Mouse (Mus musculus) embryo, embryonic 10 days (tissue): ENCODE measurements around the gene Dppa3.
A peak's percentile ranks its signal among the peaks of the same experiment; 100 is the strongest.
"Not testable (repeated sequence)": the region's sequence is repeated elsewhere in the genome, so short reads cannot be mapped to it uniquely, and the experiment has no call there.

ENCODE experiments used
- DNase-seq: peaks from one replicate; pipeline ENCODE4 v3.0.0-alpha.2; 2015; ENCODE audit warnings: low spot score

The Dppa3 gene

DNA sequence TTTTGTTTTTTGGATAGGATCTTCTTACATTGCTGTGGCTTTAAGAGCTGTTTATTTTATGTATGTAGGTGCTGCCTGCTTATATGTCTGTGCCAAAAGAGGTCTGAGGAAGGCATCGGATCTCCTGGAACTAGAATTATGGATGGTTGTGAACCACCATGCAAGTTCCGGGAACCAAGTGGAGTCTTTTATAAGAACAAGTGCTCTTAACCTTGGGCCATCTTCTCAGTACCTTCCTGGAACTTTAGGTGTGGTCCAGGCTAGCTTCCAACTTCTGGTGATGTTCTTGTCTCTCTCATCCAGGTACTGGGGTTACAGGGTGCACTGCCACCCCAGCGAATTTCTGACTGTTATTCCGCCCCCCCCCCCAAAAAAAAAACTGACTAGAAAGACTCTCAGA lies 13.8 kb upstream of the Dppa3 start:
- DNase-seq, result no peak

DNA sequence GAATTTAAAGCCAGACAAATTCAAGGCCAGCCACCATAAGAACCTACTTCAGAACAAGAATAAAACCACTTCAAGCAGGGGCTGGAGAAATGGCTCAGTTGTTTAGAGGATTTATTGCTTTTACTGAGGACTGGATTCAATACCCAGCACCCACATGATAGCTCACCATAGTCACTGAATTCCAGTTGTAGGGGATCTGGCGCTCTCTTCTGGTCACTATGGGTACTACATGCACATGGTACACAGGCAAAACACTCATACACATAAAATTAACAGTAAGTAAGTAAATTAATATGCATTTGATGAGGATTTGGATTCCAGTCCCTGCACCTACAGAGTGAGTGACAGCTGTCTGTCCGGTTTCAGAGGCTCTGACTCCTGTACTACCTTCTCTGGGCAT lies 12.2 kb upstream of the Dppa3 start:
- no peak for DNase-seq

- no peak for DNase-seq
Measured at GRCm38 (mm10) chr6:122616022-122616421, 10.2 kb upstream of the Dppa3 start.

GRCm38 (mm10) chr6:122621066-122621465 lies 5.1 kb upstream of the Dppa3 start:
- no peak for DNase-seq

DNA sequence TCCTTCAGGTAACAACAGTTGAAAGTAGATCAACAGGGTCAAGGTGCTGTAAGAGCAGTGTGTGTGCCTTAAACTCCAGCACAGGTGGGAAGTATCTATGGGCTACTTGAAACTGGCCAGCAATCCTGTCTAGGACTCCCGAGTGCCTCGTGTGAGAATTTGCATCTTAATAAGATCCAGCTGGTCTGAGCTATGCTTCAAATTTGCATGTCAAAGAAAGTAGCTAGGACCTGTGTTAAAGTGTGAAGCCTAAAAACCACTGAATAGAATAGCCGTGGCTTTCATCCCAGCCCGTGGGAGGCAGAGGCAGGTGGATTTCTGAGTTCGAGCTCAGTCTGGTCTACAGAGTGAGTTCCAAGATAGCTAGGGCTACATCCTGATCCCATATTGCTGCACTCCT lies 1.7 kb upstream of the Dppa3 start:
- DNase-seq, result no peak

DNA sequence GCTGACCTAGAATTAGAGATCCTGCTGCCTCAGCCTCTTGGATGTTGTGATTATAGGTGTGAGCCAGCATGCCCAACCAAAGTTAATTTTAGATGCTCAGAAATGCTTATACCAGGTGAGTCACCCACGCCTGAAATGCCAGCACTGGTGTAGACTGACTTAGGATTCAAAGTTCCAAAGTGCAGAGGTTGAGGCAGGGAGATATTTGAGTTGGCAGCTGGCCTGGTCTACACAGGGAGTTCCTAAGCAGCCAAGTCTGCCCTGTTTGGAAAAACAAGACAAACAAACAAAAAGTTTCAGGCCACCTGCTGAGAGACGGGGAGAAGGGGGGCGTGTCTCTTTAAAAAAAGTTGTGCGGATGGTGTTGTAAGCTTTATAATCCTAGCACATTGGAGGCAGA lies 1.1 kb upstream of the Dppa3 start:
- DNase-seq, result no peak

GRCm38 (mm10) chr6:122627469-122628108 lies 1.4 kb downstream of the Dppa3 start:
- DNase-seq, result no peak

- DNase-seq, result peak; percentile 57
Measured at GRCm38 (mm10) chr6:122633411-122633810, 7.2 kb downstream of the Dppa3 start.

DNA sequence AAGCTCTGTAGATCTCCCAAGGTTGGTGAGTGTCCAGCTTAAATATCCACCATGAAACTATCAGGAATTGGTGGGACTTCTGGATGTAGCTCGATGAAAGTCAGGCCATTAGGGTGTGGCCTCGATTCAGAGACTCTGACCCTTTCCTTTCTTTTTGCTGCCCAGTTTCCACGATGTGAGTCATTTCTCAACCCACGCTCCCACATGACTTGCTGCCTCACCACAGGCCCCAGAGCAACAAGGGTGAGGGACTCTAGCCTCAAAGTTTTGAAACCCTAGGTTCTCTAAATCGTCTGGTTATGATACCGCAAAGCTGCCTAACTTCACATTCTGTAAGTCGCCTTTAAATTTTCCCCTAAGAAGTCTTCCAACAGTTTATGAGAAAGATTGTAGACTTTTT lies 9.1 kb downstream of the Dppa3 start:
- DNase-seq, result no peak

DNA sequence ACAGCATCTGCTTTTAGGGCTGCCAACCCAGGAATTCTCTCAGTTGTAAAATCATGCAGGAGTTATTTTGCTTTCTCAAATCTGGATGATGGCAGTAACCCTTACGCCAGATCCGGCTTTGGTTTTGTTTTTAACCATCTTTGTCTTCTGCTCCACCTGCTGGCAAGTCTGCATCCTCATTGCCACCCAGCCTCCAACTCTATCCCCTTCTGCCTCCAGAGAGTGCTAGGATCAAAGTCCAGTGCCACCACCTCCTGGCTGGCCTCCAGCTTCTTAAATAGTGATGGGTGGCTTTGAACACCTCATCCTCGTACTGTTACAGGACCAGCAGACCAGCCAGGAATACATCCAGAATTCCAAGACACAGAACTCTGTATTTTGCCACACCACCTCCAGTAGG lies 10.5 kb downstream of the Dppa3 start:
- no peak for DNase-seq

GRCm38 (mm10) chr6:122637566-122637965 lies 11.4 kb downstream of the Dppa3 start:
- DNase-seq, result not testable (repeated sequence)

DNA sequence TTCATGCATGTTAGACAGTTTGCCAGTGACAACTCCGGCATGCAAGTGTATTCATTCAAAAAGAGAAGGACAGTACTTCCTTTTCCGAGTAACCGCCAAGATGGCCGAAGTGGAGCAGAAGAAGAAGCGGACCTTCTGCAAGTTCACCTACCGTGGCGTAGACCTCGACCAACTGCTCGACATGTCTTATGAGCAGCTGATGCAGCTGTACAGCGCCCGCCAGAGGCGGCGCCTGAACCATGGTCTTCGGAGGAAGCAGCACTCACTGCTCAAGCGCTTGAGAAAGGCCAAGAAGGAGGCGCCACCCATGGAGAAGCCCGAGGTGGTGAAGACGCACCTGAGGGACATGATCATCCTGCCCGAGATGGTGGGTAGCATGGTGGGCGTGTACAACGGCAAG lies 18.0 kb downstream of the Dppa3 start:
- not testable (repeated sequence) for DNase-seq

GRCm38 (mm10) chr6:122649903-122650302 lies 23.7 kb downstream of the Dppa3 start:
- DNase-seq, result no peak

- DNase-seq, result no peak
Measured at GRCm38 (mm10) chr6:122650398-122650980, 24.3 kb downstream of the Dppa3 start.

- DNase-seq, result no peak
Measured at GRCm38 (mm10) chr6:122654301-122654700, 28.1 kb downstream of the Dppa3 start.

GRCm38 (mm10) chr6:122657630-122658029 lies 31.4 kb downstream of the Dppa3 start:
- DNase-seq, result no peak

DNA sequence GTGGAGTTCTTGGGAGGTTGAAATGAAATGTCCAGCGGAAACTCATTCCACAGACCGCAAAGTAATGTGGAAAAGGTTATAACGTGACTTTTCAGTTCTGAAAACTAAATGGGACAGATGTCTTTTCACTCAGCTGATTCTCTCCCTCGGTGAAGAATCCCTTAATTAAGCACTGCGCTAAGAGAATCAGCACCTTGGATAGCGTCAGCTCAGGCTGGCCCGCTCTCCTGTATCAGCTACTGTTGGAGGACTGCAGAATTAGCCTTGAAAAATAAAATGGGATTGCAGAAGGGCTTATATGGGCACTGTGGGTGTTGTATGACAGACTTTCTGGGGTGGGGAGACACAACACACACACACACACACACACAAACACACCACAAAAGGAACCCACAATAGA lies 33.4 kb downstream of the Dppa3 start:
- DNase-seq, result peak; percentile 87

DNA sequence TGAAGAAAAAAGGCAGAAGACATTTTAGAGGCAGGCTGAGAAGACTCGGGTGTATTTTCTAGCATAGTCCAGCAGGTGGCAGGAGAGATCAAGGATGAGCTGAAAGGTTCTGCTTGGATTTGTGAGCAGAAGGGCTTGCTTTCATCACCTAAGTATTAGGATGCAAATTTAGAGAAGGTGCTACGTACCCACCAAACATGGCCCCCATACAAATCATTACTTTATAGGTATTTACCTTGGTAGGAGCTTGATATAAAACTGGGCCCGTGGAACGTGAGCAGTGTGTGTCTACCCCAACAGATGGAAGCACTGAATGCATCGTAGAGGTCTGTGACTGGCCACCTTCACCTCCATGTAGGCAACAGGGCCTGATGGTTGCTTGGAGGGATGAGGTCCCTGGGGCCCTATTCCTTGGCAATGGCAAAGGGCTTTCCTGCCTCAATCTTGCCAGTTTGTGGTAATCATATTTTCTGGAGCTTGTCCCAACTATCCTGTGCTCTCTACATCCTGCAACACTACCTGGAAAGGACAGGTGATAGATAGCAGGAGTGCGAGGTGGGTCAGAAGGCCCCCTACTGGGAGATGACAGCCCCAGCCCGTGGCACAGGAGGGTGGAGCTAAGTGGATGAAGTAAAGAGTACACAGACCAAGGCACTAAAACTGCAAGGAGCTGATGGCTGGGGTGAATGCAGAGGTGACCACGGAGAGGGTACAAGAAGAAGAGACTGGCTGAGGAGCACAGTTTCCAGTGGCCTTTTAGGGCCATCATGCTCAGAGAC lies 34.6 kb downstream of the Dppa3 start:
- DNase-seq, result peak; percentile 78

DNA sequence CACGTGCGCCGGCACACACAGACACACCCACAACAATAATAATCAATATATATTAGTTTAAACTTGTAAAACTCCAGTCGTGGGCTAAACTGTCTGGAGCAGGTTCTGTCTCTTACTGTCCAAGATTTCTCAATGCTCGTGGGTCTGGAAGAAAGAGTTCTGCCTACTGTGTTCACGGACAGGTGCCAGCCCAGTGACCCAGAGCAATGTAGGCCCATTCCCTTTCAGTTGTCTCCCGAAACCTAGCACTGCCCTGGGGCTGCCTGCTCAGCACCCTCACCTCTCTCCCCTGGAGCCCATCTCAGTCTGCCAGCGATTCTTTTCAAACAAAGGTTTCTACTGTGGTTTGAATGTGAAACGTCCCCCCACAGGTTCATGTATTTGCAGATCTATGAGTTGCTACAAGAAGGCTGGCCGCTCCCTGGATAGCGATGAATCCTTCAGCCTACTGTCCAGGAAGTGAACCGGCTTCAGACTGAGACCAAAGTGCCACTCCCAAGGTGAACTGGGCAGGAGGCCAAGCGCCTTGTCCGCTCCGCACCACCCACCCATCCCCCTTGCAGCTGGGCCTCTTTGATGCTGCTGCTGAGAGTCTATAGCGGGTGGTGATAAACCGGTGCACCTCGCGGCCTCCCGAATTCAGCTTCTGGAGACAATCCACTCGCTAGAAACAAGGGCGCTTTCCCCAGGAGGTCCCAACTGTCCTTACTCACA lies 36.5 kb downstream of the Dppa3 start:
- DNase-seq, result no peak

DNA sequence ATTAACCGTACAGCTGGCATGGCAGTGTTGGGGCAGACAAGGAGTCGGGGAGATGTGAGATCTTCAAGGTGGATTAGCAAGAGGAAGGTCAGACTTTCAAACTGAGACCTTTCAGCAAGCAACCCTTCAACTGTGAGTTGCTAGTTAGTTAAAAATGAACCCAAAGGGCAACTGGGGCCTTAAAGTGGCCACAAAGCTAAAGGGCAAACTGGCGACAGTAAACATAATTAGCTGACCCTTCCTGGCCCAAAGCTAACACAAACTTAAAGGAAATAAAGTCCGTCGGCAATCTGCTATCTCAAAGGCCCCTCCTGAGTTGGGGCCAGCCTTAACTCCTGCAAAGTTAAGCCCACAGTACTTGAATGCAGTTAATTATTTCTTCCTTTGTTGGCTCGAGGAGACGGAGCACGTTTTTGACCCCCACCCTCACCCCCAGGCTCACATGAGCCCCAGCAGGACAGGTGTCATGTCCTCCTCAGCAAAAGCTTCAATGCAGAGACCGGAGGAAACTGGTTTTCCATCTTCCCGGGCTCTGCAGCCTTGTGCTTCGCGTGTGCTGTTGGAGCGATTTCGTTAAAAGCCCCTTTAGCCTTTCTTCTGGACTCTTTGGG lies 37.5 kb downstream of the Dppa3 start:
- DNase-seq, result no peak

GRCm38 (mm10) chr6:122665866-122666265 lies 39.7 kb downstream of the Dppa3 start:
- DNase-seq, result no peak

- DNase-seq, result no peak
Measured at GRCm38 (mm10) chr6:122667715-122668114, 41.5 kb downstream of the Dppa3 start.
